Mouse (Mus musculus) B cell, adult 2 months (primary cell): Measurements from ENCODE around the gene Smarcd3.
"Not testable (repeated sequence)": the region's sequence is repeated elsewhere in the genome, so short reads cannot be mapped to it uniquely, and the experiment has no call there.

ENCODE experiments used
- DNase-seq, 2 experiments: peaks; one replicate each; pipeline ENCODE4 v3.0.0; 2022

Smarcd3 gene

GRCm38 (mm10) chr5:24596519-24597171 lies 27.6 kb downstream of the Smarcd3 start:
- DNase-seq = peak; percentile 55

GRCm38 (mm10) chr5:24595786-24596380 lies 28.3 kb downstream of the Smarcd3 start:
- DNase-seq = no peak

- DNase-seq = no peak
These were observed 28.9 kb downstream of the Smarcd3 start for GRCm38 (mm10) chr5:24595261-24595660.

- DNase-seq = no peak
These were observed 29.9 kb downstream of the Smarcd3 start for GRCm38 (mm10) chr5:24594346-24594745.

- no peak for DNase-seq
These were observed 30.3 kb downstream of the Smarcd3 start for GRCm38 (mm10) chr5:24593928-24594327.

- DNase-seq = no peak
These were observed 31.0 kb downstream of the Smarcd3 start for GRCm38 (mm10) chr5:24593230-24593629.

- no peak for DNase-seq
These were observed 31.6 kb downstream of the Smarcd3 start for GRCm38 (mm10) chr5:24592471-24593160.

- no peak for DNase-seq
These were observed 32.3 kb downstream of the Smarcd3 start for GRCm38 (mm10) chr5:24591796-24592470.

GRCm38 (mm10) chr5:24591268-24591721 lies 32.9 kb downstream of the Smarcd3 start:
- no peak for DNase-seq

GRCm38 (mm10) chr5:24589511-24590500 lies 34.4 kb downstream of the Smarcd3 start:
- no peak for DNase-seq

GRCm38 (mm10) chr5:24587200-24587577 lies 37.0 kb downstream of the Smarcd3 start:
- DNase-seq = no peak

- DNase-seq = peak; percentile 86 to 88
These were observed 37.5 kb downstream of the Smarcd3 start, which contains the start of gene Chpf2 for GRCm38 (mm10) chr5:24586547-24587199. TSS of gene Chpf2 (plus strand) at chr5:24586741.

- DNase-seq = no peak
These were observed 38.1 kb downstream of the Smarcd3 start for GRCm38 (mm10) chr5:24586106-24586505.

GRCm38 (mm10) chr5:24578109-24578963 lies 45.9 kb downstream of the Smarcd3 start:
- no peak for DNase-seq

GRCm38 (mm10) chr5:24577183-24577929 lies 46.9 kb downstream of the Smarcd3 start, which contains the start of gene Abcf2:
TSS of gene Abcf2 (minus strand) at chr5:24577467.
- DNase-seq = peak; percentile 98 to 99

- peak in 1 of 2 experiments; percentile 33 for DNase-seq
These were observed 47.4 kb downstream of the Smarcd3 start for GRCm38 (mm10) chr5:24576801-24577182.

- no peak for DNase-seq
These were observed 48.3 kb downstream of the Smarcd3 start for GRCm38 (mm10) chr5:24575948-24576347.

- DNase-seq = no peak
These were observed 67.5 kb downstream of the Smarcd3 start, which contains the start of gene 4931409K22Rik for GRCm38 (mm10) chr5:24556709-24557108. TSS of gene 4931409K22Rik (minus strand) at chr5:24556809.

- not testable (repeated sequence) for DNase-seq
These were observed 68.9 kb downstream of the Smarcd3 start for GRCm38 (mm10) chr5:24555335-24555734.
